Mouse (Mus musculus) intestine, embryonic 14.5 days (tissue): ENCODE data around the gene Lrp10. TPM values are rescaled to one million over a fixed set of nuclear protein-coding genes. Genes with fewer than 3 reads are reported as not detected.

Experiments
- ATAC-seq: fragments of 200-750 bp; cut with Nextera tagmentation; replicated peaks from 2 replicates; pipeline ENCODE4 v1.8.0; 2017; ENCODE audit warnings: low read depth, moderate number of reproducible peaks, moderate TSS enrichment, moderate library complexity; ENCODE audit not compliant: low FRiP score, low TSS enrichment
- DNase-seq: peaks from one replicate; pipeline ENCODE4 v3.0.0-alpha.2; 2018; ENCODE audit warnings: low spot score
- H3K27ac ChIP-seq: fragments of 300-500 bp; sonication (generic); 2 replicates; pipeline ENCODE4 v1.5.1; 2014; ENCODE audit warnings: low read depth, mild to moderate bottlenecking, control low read depth
- H3K27me3 ChIP-seq: fragments of 300-500 bp; sonication (generic); replicated peaks from 2 replicates; pipeline ENCODE4 v1.6.1; 2014; ENCODE audit warnings: low read length, control low read depth; ENCODE audit not compliant: control insufficient read depth, insufficient read depth
- H3K36me3 ChIP-seq: fragments of 300-500 bp; sonication (generic); 2 replicates; pipeline ENCODE4 v1.6.1; 2014; ENCODE audit warnings: low read length, control low read depth; ENCODE audit not compliant: control insufficient read depth, insufficient read depth
- H3K4me1 ChIP-seq: fragments of 300-500 bp; sonication (generic); replicated peaks from 2 replicates; pipeline ENCODE4 v1.6.1; 2014; ENCODE audit warnings: low read length, control low read depth, mixed read lengths; ENCODE audit not compliant: control insufficient read depth, insufficient read depth
- H3K4me2 ChIP-seq: fragments of 300-500 bp; sonication (generic); 2 replicates; pipeline ENCODE4 v1.6.1; 2014; ENCODE audit warnings: low read length
- H3K4me3 ChIP-seq: fragments of 300-500 bp; sonication (generic); 2 replicates; pipeline ENCODE4 v1.5.1; 2014; ENCODE audit warnings: low read depth, low read length, control low read depth, mixed read lengths
- H3K9ac ChIP-seq: fragments of 300-500 bp; sonication (generic); 2 replicates; pipeline ENCODE4 v1.6.1; 2014; ENCODE audit warnings: mild to moderate bottlenecking, low read length
- H3K9me3 ChIP-seq: fragments of 300-500 bp; sonication (generic); 2 replicates; pipeline ENCODE4 v1.6.1; 2016; ENCODE audit warnings: low read length, control low read depth; ENCODE audit not compliant: control insufficient read depth
- WGBS: fragments of 180-500 bp; shearing (Covaris S2); extraction: QIAGEN DNeasy Blood & Tissue Kit; methylation state at CpG from one replicate; pipeline ENCODE4 v1.1.7; 2014; 5-methylcytosine and 5-hydroxymethylcytosine counted together
- polyA plus RNA-seq: library from polyadenylated mRNA; unstranded; fragments of >200 nt; fragmentation: Nextera tagmentation; extraction: Ambion mirVana; gene quantifications from 2 replicates; pipeline ENCODE4 v1.2.1, GENCODE M21; 2014

Lrp10 gene
- 43.7 and 50.7 TPM in 2 replicates for polyA plus RNA-seq

GRCm38 (mm10) chr14:54463959-54464292 is at the start of gene Lrp10:
Gene Lrp10, plus strand, starts transcription at chr14:54464137.
- peaks cover 9% of the 10 kb centered on the region for H3K4me1 ChIP-seq
- no peaks in the 10 kb centered on the region for H3K27me3 ChIP-seq
- peak within 1 kb of the TSS; percentile 81 for H3K9ac ChIP-seq
- DNase-seq (peak; percentile 91), ATAC-seq (peak; percentile 86)
- H3K4me3 ChIP-seq: peak within 1 kb of the TSS; percentile 88
- H3K27ac ChIP-seq: peak within 1 kb of the TSS; percentile 28
- H3K36me3 ChIP-seq: peaks cover 24% of the 10 kb centered on the region
- no peaks in the 10 kb centered on the region for H3K9me3 ChIP-seq
- WGBS: 0% methylated on average over 27 of the region's 35 CpGs
- H3K4me2 ChIP-seq: peak within 1 kb of the TSS; percentile 61

GRCm38 (mm10) chr14:54415241-54416020 is 48.5 kb upstream of the Lrp10 start:
- 29% methylated on average over 13 of the region's 13 CpGs for WGBS
- Histone ChIP-seq H3K27me3 (no peaks in the 10 kb centered on the region), H3K9me3 (no peaks in the 10 kb centered on the region), H3K36me3 (no peaks in the 10 kb centered on the region), H3K4me1 (peaks cover 18% of the 10 kb centered on the region), H3K4me3 (no peak overlapping the region), H3K4me2 (no peak overlapping the region), H3K27ac (no peak overlapping the region), H3K9ac (no peak overlapping the region)
- DNase-seq (no peak), ATAC-seq (no peak)

GRCm38 (mm10) chr14:54416229-54416775 is 47.6 kb upstream of the Lrp10 start:
- no peak overlapping the region for H3K9ac ChIP-seq
- H3K27ac ChIP-seq: no peak overlapping the region
- H3K4me2 ChIP-seq: no peak overlapping the region
- no peaks in the 10 kb centered on the region for H3K9me3 ChIP-seq
- ATAC-seq (no peak), DNase-seq (no peak)
- no peaks in the 10 kb centered on the region for H3K36me3 ChIP-seq
- peaks cover 18% of the 10 kb centered on the region for H3K4me1 ChIP-seq
- WGBS: 56% methylated on average over 5 of the region's 5 CpGs
- H3K27me3 ChIP-seq: no peaks in the 10 kb centered on the region
- H3K4me3 ChIP-seq: no peak overlapping the region

- Histone ChIP-seq H3K9me3 (no peaks in the 10 kb centered on the region), H3K36me3 (no peaks in the 10 kb centered on the region), H3K4me2 (no peak overlapping the region), H3K9ac (no peak overlapping the region), H3K4me3 (no peak overlapping the region), H3K27ac (no peak overlapping the region), H3K4me1 (peaks cover 18% of the 10 kb centered on the region), H3K27me3 (no peaks in the 10 kb centered on the region)
- 88% methylated on average over 4 of the region's 4 CpGs for WGBS
- no peak for DNase-seq
- no peak for ATAC-seq
These were observed 47.1 kb upstream of the Lrp10 start for GRCm38 (mm10) chr14:54416830-54417229.

GRCm38 (mm10) chr14:54417623-54418081 is 46.3 kb upstream of the Lrp10 start, which contains the start of gene Slc7a7:
Gene Slc7a7, minus strand, starts transcription at chr14:54417780.
- 0 out of 2 replicates have a peak within 1 kb of the TSS, but pooled peaks have one; percentile 0 for H3K4me2 ChIP-seq
- no peak within 1 kb of the TSS for H3K9ac ChIP-seq
- no peaks in the 10 kb centered on the region for H3K9me3 ChIP-seq
- WGBS: 13% methylated on average over 18 of the region's 19 CpGs
- H3K27me3 ChIP-seq: no peaks in the 10 kb centered on the region
- H3K4me1 ChIP-seq: peaks cover 18% of the 10 kb centered on the region
- ATAC-seq: no peak
- H3K27ac ChIP-seq: no peak within 1 kb of the TSS
- DNase-seq: no peak
- H3K4me3 ChIP-seq: no peak within 1 kb of the TSS
- no peaks in the 10 kb centered on the region for H3K36me3 ChIP-seq

- H3K27me3 ChIP-seq: no peaks in the 10 kb centered on the region
- no peak overlapping the region for H3K4me3 ChIP-seq
- 87% methylated on average over 2 of the region's 2 CpGs for WGBS
- DNase-seq (no peak), ATAC-seq (no peak)
- no peaks in the 10 kb centered on the region for H3K4me1 ChIP-seq
- H3K9ac ChIP-seq: no peak overlapping the region
- H3K9me3 ChIP-seq: no peaks in the 10 kb centered on the region
- no peak overlapping the region for H3K4me2 ChIP-seq
- no peak overlapping the region for H3K27ac ChIP-seq
- no peaks in the 10 kb centered on the region for H3K36me3 ChIP-seq
These were observed 42.9 kb upstream of the Lrp10 start for GRCm38 (mm10) chr14:54421014-54421413.

GRCm38 (mm10) chr14:54423406-54423805 is 40.5 kb upstream of the Lrp10 start:
- Histone ChIP-seq H3K4me2 (no peak overlapping the region), H3K4me1 (peaks cover 10% of the 10 kb centered on the region), H3K4me3 (no peak overlapping the region), H3K9ac (no peak overlapping the region), H3K27ac (no peak overlapping the region), H3K9me3 (no peaks in the 10 kb centered on the region), H3K27me3 (no peaks in the 10 kb centered on the region), H3K36me3 (peaks cover 1% of the 10 kb centered on the region; the same call in 1 of the 2 replicates)
- no peak for ATAC-seq
- no peak for DNase-seq
- 72% methylated on average over 5 of the region's 5 CpGs for WGBS

GRCm38 (mm10) chr14:54424634-54425033 is 39.3 kb upstream of the Lrp10 start:
- Histone ChIP-seq H3K9me3 (no peaks in the 10 kb centered on the region), H3K9ac (no peak overlapping the region), H3K4me1 (peaks cover 18% of the 10 kb centered on the region), H3K27me3 (no peaks in the 10 kb centered on the region), H3K36me3 (peaks cover 13% of the 10 kb centered on the region; the same call in 1 of the 2 replicates), H3K4me3 (no peak overlapping the region), H3K4me2 (no peak overlapping the region), H3K27ac (no peak overlapping the region)
- WGBS: 96% methylated on average over 1 of the region's 1 CpGs
- DNase-seq: no peak
- ATAC-seq: no peak
